Mouse (Mus musculus) stomach, postnatal 0 days (tissue): ENCODE measurements around the gene Dtx1.

Experiments used
- CTCF ChIP-seq: IDR thresholded peaks from 2 replicates; pipeline ENCODE4 v1.5.1; 2016; ENCODE audit warnings: antibody characterized with exemption, low read depth, mild to moderate bottlenecking, moderate library complexity
- EP300 ChIP-seq: optimal IDR thresholded peaks from 2 replicates; pipeline ENCODE3; 2016; ENCODE audit warnings: antibody characterized with exemption

GRCm38 (mm10) chr5:120631892-120632291 lies 79.8 kb downstream of the Dtx1 start:
- TF ChIP-seq CTCF (peak; percentile 27; the same call in 1 of the 2 replicates), EP300 (no peak)
